Mouse (Mus musculus): ENCODE data around the gene Fxyd7. TPM values are rescaled to one million over a fixed set of nuclear protein-coding genes. Genes with fewer than 3 reads are reported as not detected.

The Fxyd7 gene
- polyA plus RNA-seq, 1 experiment, result not detected

GRCm38 (mm10) chr7:31031731-31032130, 19.5 kb downstream of the Fxyd7 start:
- Histone ChIP-seq H3K4me1 (ENCODE audit: control insufficient read depth, insufficient read depth, low read length) (no peaks in the 10 kb centered on the region), H3K4me3 (ENCODE audit: insufficient read depth, low read length) (no peak overlapping the region), H3K27ac (ENCODE audit: insufficient read depth, low read length) (no peak overlapping the region)
- TF ChIP-seq CTCF (IDR thresholded peaks at IDR 0.05; ENCODE audit: borderline replicate concordance, insufficient read depth, low read length), result no peak
- TF ChIP-seq POLR2A (IDR thresholded peaks at IDR 0.05; ENCODE audit: low read depth, low read length), result no peak

- Histone ChIP-seq H3K27ac (ENCODE audit: insufficient read depth, low read length) (no peak overlapping the region), H3K4me3 (ENCODE audit: insufficient read depth, low read length) (no peak overlapping the region), H3K4me1 (ENCODE audit: control insufficient read depth, insufficient read depth, low read length) (no peaks in the 10 kb centered on the region)
- TF ChIP-seq CTCF (IDR thresholded peaks at IDR 0.05; ENCODE audit: borderline replicate concordance, insufficient read depth, low read length) (no peak), POLR2A (IDR thresholded peaks at IDR 0.05; ENCODE audit: low read depth, low read length) (no peak)
Measured at GRCm38 (mm10) chr7:31030717-31031116, 20.6 kb downstream of the Fxyd7 start.

GRCm38 (mm10) chr7:31028609-31029008, 22.7 kb downstream of the Fxyd7 start:
- TF ChIP-seq CTCF (IDR thresholded peaks at IDR 0.05; ENCODE audit: borderline replicate concordance, insufficient read depth, low read length), result no peak
- no peak for TF ChIP-seq POLR2A (IDR thresholded peaks at IDR 0.05; ENCODE audit: low read depth, low read length)
- H3K27ac ChIP-seq (ENCODE audit: insufficient read depth, low read length), result no peak overlapping the region

GRCm38 (mm10) chr7:31017104-31017901, 34.0 kb downstream of the Fxyd7 start:
- no peak overlapping the region for H3K4me3 ChIP-seq (ENCODE audit: insufficient read depth, low read length)
- peaks cover 3% of the 10 kb centered on the region for H3K4me1 ChIP-seq (ENCODE audit: control insufficient read depth, insufficient read depth, low read length)
- H3K27ac ChIP-seq (ENCODE audit: insufficient read depth, low read length), result no peak overlapping the region
- TF ChIP-seq CTCF (IDR thresholded peaks at IDR 0.05; ENCODE audit: borderline replicate concordance, insufficient read depth, low read length), result no peak
- TF ChIP-seq POLR2A (IDR thresholded peaks at IDR 0.05; ENCODE audit: low read depth, low read length), result no peak

More at GRCm38 (mm10) chr7:31028609-31029008, 22.7 kb downstream of the Fxyd7 start:
- no peaks in the 10 kb centered on the region for H3K4me1 ChIP-seq (ENCODE audit: control insufficient read depth, insufficient read depth, low read length)
- H3K4me3 ChIP-seq (ENCODE audit: insufficient read depth, low read length), result no peak overlapping the region

- H3K4me3 ChIP-seq (ENCODE audit: insufficient read depth, low read length), result no peak overlapping the region
- TF ChIP-seq POLR2A (IDR thresholded peaks at IDR 0.05; ENCODE audit: low read depth, low read length) (no peak), CTCF (IDR thresholded peaks at IDR 0.05; ENCODE audit: borderline replicate concordance, insufficient read depth, low read length) (no peak)
- peaks cover 3% of the 10 kb centered on the region for H3K4me1 ChIP-seq (ENCODE audit: control insufficient read depth, insufficient read depth, low read length)
- no peak overlapping the region for H3K27ac ChIP-seq (ENCODE audit: insufficient read depth, low read length)
Measured at GRCm38 (mm10) chr7:31012971-31013370, 38.3 kb downstream of the Fxyd7 start.

GRCm38 (mm10) chr7:31008889-31009288, 42.4 kb downstream of the Fxyd7 start:
- Histone ChIP-seq H3K27ac (ENCODE audit: insufficient read depth, low read length) (no peak overlapping the region), H3K4me1 (ENCODE audit: control insufficient read depth, insufficient read depth, low read length) (no peaks in the 10 kb centered on the region; the same call in 1 of the 2 replicates), H3K4me3 (ENCODE audit: insufficient read depth, low read length) (no peak overlapping the region)
- TF ChIP-seq POLR2A (IDR thresholded peaks at IDR 0.05; ENCODE audit: low read depth, low read length) (no peak), CTCF (IDR thresholded peaks at IDR 0.05; ENCODE audit: borderline replicate concordance, insufficient read depth, low read length) (no peak)

GRCm38 (mm10) chr7:31008175-31008574, 43.1 kb downstream of the Fxyd7 start:
- no peaks in the 10 kb centered on the region; the same call in 1 of the 2 replicates for H3K4me1 ChIP-seq (ENCODE audit: control insufficient read depth, insufficient read depth, low read length)
- no peak overlapping the region for H3K4me3 ChIP-seq (ENCODE audit: insufficient read depth, low read length)
- no peak for TF ChIP-seq POLR2A (IDR thresholded peaks at IDR 0.05; ENCODE audit: low read depth, low read length)
- no peak overlapping the region for H3K27ac ChIP-seq (ENCODE audit: insufficient read depth, low read length)

GRCm38 (mm10) chr7:31007775-31008174, 43.5 kb downstream of the Fxyd7 start:
- no peaks in the 10 kb centered on the region; the same call in 1 of the 2 replicates for H3K4me1 ChIP-seq (ENCODE audit: control insufficient read depth, insufficient read depth, low read length)
- TF ChIP-seq CTCF (IDR thresholded peaks at IDR 0.05; ENCODE audit: borderline replicate concordance, insufficient read depth, low read length) (no peak), POLR2A (IDR thresholded peaks at IDR 0.05; ENCODE audit: low read depth, low read length) (no peak)
- no peak overlapping the region for H3K4me3 ChIP-seq (ENCODE audit: insufficient read depth, low read length)
- no peak overlapping the region for H3K27ac ChIP-seq (ENCODE audit: insufficient read depth, low read length)

GRCm38 (mm10) chr7:31002650-31003049, 48.6 kb downstream of the Fxyd7 start:
- peaks cover 9% of the 10 kb centered on the region for H3K4me1 ChIP-seq (ENCODE audit: control insufficient read depth, insufficient read depth, low read length)
- H3K4me3 ChIP-seq (ENCODE audit: insufficient read depth, low read length), result no peak overlapping the region
- TF ChIP-seq POLR2A (IDR thresholded peaks at IDR 0.05; ENCODE audit: low read depth, low read length), result no peak
- TF ChIP-seq CTCF (IDR thresholded peaks at IDR 0.05; ENCODE audit: borderline replicate concordance, insufficient read depth, low read length), result no peak
- H3K27ac ChIP-seq (ENCODE audit: insufficient read depth, low read length), result no peak overlapping the region

GRCm38 (mm10) chr7:31000505-31001020, 50.7 kb downstream of the Fxyd7 start:
- Histone ChIP-seq H3K4me1 (ENCODE audit: control insufficient read depth, insufficient read depth, low read length) (peaks cover 9% of the 10 kb centered on the region), H3K4me3 (ENCODE audit: insufficient read depth, low read length) (no peak overlapping the region), H3K27ac (ENCODE audit: insufficient read depth, low read length) (no peak overlapping the region)
- TF ChIP-seq POLR2A (IDR thresholded peaks at IDR 0.05; ENCODE audit: low read depth, low read length), result no peak
- no peak for TF ChIP-seq CTCF (IDR thresholded peaks at IDR 0.05; ENCODE audit: borderline replicate concordance, insufficient read depth, low read length)

All from embryonic fibroblast, embryonic 13.5 days (primary cell).